Mouse (Mus musculus): Measurements from ENCODE around the gene Ccr10.

Gene Ccr10

GRCm38 (mm10) chr11:101174851-101175628 is at the start of gene Ccr10:
Ccr10 (minus strand) TSS chr11:101175443.
- no peak for DNase-seq (ENCODE audit: low spot score in 2 of 2)

- DNase-seq (ENCODE audit: low spot score in 2 of 2), result no peak
Measured at GRCm38 (mm10) chr11:101224337-101224736, 49.1 kb upstream of the Ccr10 start.

GRCm38 (mm10) chr11:101221306-101221986 is 46.2 kb upstream of the Ccr10 start:
- DNase-seq (ENCODE audit: low spot score in 2 of 2), result no peak

- DNase-seq (ENCODE audit: low spot score in 2 of 2), result no peak
Measured at GRCm38 (mm10) chr11:101220853-101221252, 45.6 kb upstream of the Ccr10 start.

GRCm38 (mm10) chr11:101218436-101219055 is 43.3 kb upstream of the Ccr10 start:
- no peak for DNase-seq (ENCODE audit: low spot score in 2 of 2)

- no peak for DNase-seq (ENCODE audit: low spot score in 2 of 2)
Measured at GRCm38 (mm10) chr11:101216936-101217335, 41.7 kb upstream of the Ccr10 start.

GRCm38 (mm10) chr11:101211970-101212369 is 36.7 kb upstream of the Ccr10 start:
- DNase-seq (ENCODE audit: low spot score in 2 of 2), result peak; percentile 56 to 70

- DNase-seq (ENCODE audit: low spot score in 2 of 2), result no peak
Measured at GRCm38 (mm10) chr11:101200986-101201385, 25.7 kb upstream of the Ccr10 start.

- no peak for DNase-seq (ENCODE audit: low spot score in 2 of 2)
Measured at GRCm38 (mm10) chr11:101199555-101199954, 24.3 kb upstream of the Ccr10 start.

- DNase-seq (ENCODE audit: low spot score in 2 of 2), result no peak
Measured at GRCm38 (mm10) chr11:101196175-101196574, 20.9 kb upstream of the Ccr10 start.

GRCm38 (mm10) chr11:101195571-101195970 is 20.3 kb upstream of the Ccr10 start:
- no peak for DNase-seq (ENCODE audit: low spot score in 2 of 2)

GRCm38 (mm10) chr11:101195101-101195500 is 19.9 kb upstream of the Ccr10 start:
- DNase-seq (ENCODE audit: low spot score in 2 of 2), result no peak

- no peak for DNase-seq (ENCODE audit: low spot score in 2 of 2)
Measured at GRCm38 (mm10) chr11:101194643-101195042, 19.4 kb upstream of the Ccr10 start.

GRCm38 (mm10) chr11:101194137-101194536 is 18.9 kb upstream of the Ccr10 start:
- no peak for DNase-seq (ENCODE audit: low spot score in 2 of 2)

GRCm38 (mm10) chr11:101193076-101193475 is 17.8 kb upstream of the Ccr10 start:
- DNase-seq (ENCODE audit: low spot score in 2 of 2), result no peak

- DNase-seq (ENCODE audit: low spot score in 2 of 2), result no peak
Measured at GRCm38 (mm10) chr11:101192646-101193045, 17.4 kb upstream of the Ccr10 start.

- DNase-seq (ENCODE audit: low spot score in 2 of 2), result no peak
Measured at GRCm38 (mm10) chr11:101191919-101192470, 16.8 kb upstream of the Ccr10 start.

- no peak for DNase-seq (ENCODE audit: low spot score in 2 of 2)
Measured at GRCm38 (mm10) chr11:101190913-101191907, 16.0 kb upstream of the Ccr10 start.

- no peak for DNase-seq (ENCODE audit: low spot score in 2 of 2)
Measured at GRCm38 (mm10) chr11:101190181-101190912, 15.1 kb upstream of the Ccr10 start.

- peak; percentile 83 to 84 for DNase-seq (ENCODE audit: low spot score in 2 of 2)
Measured at GRCm38 (mm10) chr11:101189495-101190180, 14.4 kb upstream of the Ccr10 start.
